Mouse (Mus musculus) lung, postnatal 10 days (tissue): Measurements from ENCODE around the gene Btbd16.

Experiments
- DNase-seq: peaks from one replicate; pipeline ENCODE4 v3.0.0; 2021

Btbd16 gene

GRCm38 (mm10) chr7:130866640-130867039 lies 92.8 kb downstream of the Btbd16 start:
- no peak for DNase-seq

GRCm38 (mm10) chr7:130867256-130867655 lies 93.4 kb downstream of the Btbd16 start:
- DNase-seq: peak; percentile 49
